Mouse (Mus musculus) frontal cortex, postnatal 14 days (tissue): Measurements from ENCODE around the gene Arhgap42.
A peak's percentile ranks its signal among the peaks of the same experiment; 100 is the strongest.

Experiments
- DNase-seq, 2 experiments: peaks; one replicate each; pipeline ENCODE4 v3.0.0; 2022; ENCODE audit warnings: low spot score in 2 of 2

Arhgap42 gene

GRCm38 (mm10) chr9:9238438-9239391 lies at the start of gene Arhgap42:
Gene Arhgap42, minus strand, starts transcription at chr9:9239101.
- DNase-seq: peak; percentile 13 to 31

- no peak for DNase-seq
These were observed 49.2 kb upstream of the Arhgap42 start for GRCm38 (mm10) chr9:9288140-9288539.

GRCm38 (mm10) chr9:9269305-9269704 lies 30.4 kb upstream of the Arhgap42 start:
- DNase-seq: no peak

GRCm38 (mm10) chr9:9267606-9268601 lies 29.0 kb upstream of the Arhgap42 start:
- DNase-seq: no peak

- DNase-seq: no peak
These were observed 24.6 kb upstream of the Arhgap42 start for GRCm38 (mm10) chr9:9263543-9263942.

GRCm38 (mm10) chr9:9262479-9262878 lies 23.6 kb upstream of the Arhgap42 start:
- DNase-seq: no peak

- no peak for DNase-seq
These were observed 15.9 kb upstream of the Arhgap42 start for GRCm38 (mm10) chr9:9254764-9255163.

GRCm38 (mm10) chr9:9248529-9248928 lies 9.6 kb upstream of the Arhgap42 start:
- no peak for DNase-seq

GRCm38 (mm10) chr9:9245994-9246393 lies 7.1 kb upstream of the Arhgap42 start:
- no peak for DNase-seq

- DNase-seq: no peak
These were observed 4.9 kb upstream of the Arhgap42 start for GRCm38 (mm10) chr9:9243834-9244233.

GRCm38 (mm10) chr9:9241202-9241795 lies 2.4 kb upstream of the Arhgap42 start:
- DNase-seq: no peak

GRCm38 (mm10) chr9:9237511-9237910 lies 1.4 kb downstream of the Arhgap42 start:
- no peak for DNase-seq

GRCm38 (mm10) chr9:9229662-9230061 lies 9.2 kb downstream of the Arhgap42 start:
- no peak for DNase-seq

GRCm38 (mm10) chr9:9224837-9225236 lies 14.1 kb downstream of the Arhgap42 start:
- no peak for DNase-seq

- DNase-seq: no peak
These were observed 15.5 kb downstream of the Arhgap42 start for GRCm38 (mm10) chr9:9223384-9223783.

- no peak for DNase-seq
These were observed 16.9 kb downstream of the Arhgap42 start for GRCm38 (mm10) chr9:9221950-9222486.

GRCm38 (mm10) chr9:9221185-9221584 lies 17.7 kb downstream of the Arhgap42 start:
- DNase-seq: no peak

- DNase-seq: no peak
These were observed 20.6 kb downstream of the Arhgap42 start for GRCm38 (mm10) chr9:9218301-9218700.

- DNase-seq: no peak
These were observed 24.1 kb downstream of the Arhgap42 start for GRCm38 (mm10) chr9:9214849-9215248.

- no peak for DNase-seq
These were observed 24.6 kb downstream of the Arhgap42 start for GRCm38 (mm10) chr9:9214296-9214695.

- no peak for DNase-seq
These were observed 27.4 kb downstream of the Arhgap42 start for GRCm38 (mm10) chr9:9211411-9212087.
